Mouse (Mus musculus): ENCODE measurements at regions not wholly inside any gene's neighbourhood (a gene's known extent, or its start where the extent isn't known, plus 50 kb on each side); places are given as distances from the start of the nearest gene placed in this dataset.
A peak's percentile ranks its signal among the peaks of the same experiment; 100 is the strongest.

DNA sequence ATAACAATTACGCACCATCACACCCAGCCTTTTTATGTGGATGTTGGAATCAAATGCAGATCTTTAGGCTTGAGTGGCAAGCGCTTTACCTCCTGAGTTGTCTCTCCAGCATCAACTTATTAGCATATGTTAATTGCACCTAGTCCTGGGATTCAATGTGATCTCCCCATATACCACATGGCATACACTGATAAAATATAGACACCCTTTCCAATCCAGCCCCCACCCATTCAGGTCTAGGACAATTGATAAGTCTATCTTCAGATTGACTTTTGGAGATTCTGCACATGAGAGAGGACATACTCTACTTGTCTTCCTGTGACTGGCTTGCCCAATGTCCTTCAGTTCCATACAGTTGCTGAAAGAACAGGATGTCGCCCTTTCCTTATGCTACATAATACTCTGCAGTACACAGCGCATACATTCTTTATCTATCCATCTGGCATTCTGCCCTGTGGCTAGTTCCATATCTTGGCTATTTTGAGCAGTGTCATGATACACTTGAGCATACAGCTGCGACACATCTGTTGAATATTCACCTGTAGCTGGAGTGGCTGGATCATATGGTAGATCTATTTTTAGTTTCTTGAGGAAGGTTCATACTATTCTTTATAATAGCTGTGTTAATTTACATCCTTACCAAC is 120.3 kb downstream of the Gsdmc2 start:
- DNase-seq (ENCODE audit: low read depth, low spot score) = no peak

DNA sequence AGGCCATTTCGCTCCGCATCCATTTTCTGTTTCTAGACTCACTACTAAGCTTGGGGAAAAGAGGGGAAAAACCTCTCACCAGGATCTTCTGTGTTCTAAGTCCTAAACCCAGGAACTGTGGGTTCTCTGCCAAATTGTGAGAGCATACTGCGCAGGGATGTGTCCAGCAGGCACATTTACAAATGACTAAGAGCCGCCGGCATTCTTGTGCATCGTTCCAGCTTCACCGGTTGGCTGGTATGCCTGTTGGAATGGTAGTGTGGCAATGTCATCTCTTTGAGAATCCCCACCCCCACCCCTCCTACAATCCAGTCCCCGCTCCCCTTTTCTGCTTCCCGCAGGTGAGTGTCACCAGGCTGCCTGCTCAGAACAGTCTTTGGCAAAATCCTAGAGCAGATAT is 122.0 kb downstream of the Gsdmc2 start:
- DNase-seq (ENCODE audit: low read depth, low spot score) = no peak

DNA sequence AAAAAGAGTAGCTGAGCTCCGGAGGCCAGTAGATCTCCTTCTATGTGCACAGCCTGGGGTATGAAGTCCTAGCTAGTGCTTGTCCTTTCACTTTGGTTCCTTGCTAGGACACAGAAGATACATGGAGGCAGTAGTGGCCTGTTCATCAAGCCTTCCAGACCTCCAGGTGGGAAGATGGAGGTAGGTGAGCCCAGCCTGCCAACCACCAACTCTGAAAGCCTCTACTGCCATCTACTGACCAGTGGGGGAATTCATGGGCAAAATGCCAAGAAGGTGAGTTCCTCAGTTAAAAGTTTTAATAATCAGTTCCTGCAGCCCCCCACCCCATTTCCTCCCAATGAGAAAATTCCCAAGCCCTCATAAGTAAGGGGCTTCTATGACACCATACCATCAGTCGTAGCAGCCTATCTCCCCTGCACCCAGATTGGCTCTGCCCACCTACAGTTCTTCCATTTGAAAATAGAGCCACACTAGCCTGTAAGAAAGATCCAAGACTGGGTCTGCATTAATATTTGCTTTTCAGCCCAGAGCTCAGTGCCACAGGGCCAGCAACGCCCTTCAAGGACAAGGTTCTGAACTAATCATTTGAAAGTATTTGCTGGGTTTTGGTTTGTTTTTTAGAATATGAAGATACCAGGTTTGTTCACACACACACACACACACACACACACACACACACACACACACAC is 123.2 kb downstream of the Gsdmc2 start:
- peak; percentile 28 for DNase-seq (ENCODE audit: low read depth, low spot score)

DNA sequence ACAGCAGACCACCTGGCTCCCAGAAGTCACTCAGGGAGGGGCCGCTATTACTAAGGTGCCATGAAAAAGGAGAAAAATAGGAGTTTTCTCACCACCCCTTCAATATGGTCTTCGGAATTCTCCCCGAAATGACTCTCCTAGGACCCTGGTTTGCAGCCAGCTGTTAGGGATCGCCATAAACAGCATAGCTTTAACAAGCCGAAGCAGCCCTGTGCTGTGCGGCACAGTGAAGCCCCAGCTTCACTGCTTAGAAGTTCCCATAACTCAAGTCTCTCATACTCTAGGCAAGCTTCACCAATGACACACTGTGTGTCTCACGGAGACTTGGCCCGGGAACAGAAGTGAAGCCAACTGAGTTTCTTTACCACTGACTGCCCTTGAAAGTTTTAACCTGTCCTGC is 127.2 kb downstream of the Gsdmc2 start:
- DNase-seq (ENCODE audit: low read depth, low spot score) = no peak

DNA sequence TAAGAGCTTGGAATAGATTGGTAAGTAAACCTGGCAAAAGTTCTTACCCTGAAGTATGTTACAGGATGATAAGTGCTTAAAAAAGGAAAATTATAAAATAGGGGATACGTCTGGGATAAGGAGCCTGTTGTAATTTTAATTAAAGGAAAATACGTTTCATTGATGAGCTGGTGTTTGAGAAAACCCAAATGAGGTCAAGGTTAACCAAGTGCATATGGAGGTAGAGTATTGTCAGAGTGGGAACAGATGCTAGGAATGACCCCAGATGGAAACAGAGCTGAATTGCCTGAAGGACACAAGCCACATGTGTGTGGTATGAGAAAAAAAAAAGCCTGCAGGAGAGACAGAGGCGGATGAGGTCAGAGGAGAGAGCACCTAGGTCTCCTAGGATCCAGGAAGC is 131.3 kb downstream of the Gsdmc2 start:
- no peak for DNase-seq (ENCODE audit: low read depth, low spot score)

DNA sequence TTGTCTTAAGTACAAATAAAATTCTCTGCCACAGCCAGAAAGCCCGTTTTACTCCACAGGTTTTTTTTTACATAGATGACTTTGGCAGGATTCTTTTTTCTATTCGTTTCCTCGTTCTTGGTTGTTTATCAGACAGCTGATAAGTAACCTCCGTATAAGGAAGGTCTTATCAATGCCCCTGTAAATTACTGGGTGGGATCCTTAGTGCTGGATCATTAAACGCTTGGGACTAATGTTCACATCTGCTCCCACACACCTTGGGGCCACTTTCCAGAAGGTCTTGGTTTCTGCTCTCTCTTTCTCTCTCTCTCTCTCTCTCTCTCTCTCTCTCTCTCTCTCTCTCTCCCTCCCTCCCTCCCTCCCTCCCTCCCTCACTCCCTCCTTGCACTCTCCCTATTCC is 134.6 kb downstream of the Gsdmc2 start:
- DNase-seq (ENCODE audit: low read depth, low spot score) = no peak

DNA sequence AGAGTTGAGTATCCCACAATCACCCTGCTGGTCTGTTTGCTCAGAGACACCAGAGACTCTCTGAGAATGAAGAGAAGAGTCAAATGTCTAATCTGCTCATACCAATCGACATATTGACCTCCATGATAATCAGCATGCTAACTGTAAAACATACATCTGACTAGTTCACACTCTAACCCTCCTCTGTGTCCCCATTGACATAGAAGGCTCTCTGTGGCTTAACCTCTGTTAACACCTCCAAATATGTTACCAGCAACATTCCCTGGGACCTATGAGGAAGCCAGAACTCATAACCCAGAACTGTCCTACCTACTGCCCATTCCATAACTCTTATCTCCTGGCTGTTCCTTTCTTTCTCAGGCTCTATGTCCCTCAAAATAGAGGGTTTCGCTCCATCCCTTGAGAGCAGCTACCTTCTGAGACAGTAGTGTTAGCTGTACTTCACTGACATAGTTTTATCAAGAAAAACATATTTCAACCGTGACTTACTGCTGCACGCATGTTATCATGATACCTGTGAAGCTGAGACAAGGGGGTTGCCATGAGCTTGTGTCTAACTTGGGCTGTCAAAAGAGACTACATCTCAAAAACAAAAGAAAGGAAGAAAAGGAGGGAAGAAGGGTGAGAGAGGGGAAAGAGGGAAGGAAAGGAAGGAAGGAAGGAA is 135.6 kb downstream of the Gsdmc2 start:
- DNase-seq (ENCODE audit: low read depth, low spot score) = no peak

DNA sequence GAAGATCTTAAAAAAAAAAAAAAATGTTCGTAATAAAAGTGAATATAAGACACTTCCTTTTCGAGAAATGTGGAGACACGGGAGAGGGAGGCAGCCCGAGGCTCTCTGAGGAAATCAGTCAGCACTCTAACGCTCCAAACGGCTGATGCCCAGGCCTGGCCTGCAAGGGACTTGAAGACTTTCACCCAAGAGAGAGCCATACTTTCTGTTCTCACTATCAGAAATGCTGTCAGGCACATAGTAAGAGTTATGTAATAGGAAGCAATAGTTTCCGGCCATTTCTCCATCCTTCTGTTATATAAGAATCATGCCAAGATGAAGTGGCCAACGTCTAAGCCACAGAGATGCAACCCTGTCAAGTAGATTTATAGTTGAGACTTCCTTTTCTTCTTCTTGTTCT is 140.3 kb downstream of the Gsdmc2 start:
- DNase-seq (ENCODE audit: low read depth, low spot score) = no peak

DNA sequence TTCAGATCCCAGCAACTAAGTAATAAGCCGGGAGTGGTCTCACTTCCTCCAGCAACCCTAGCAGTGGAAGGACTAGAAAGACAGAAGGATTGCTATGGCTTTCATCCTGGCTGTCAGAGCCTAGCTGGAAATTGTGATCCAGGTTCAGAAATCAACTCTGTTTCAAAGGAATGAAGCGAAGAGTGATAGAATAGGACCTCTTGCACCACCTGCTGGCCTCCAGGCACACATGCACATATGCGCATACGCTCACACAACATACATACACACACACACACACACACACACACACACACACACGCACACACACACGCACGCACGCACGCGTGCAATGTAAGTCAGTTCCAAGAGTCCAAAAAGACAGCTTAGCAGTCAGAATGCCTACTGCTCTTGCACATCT is 147.1 kb downstream of the Gsdmc2 start:
- no peak for DNase-seq (ENCODE audit: low read depth, low spot score)

DNA sequence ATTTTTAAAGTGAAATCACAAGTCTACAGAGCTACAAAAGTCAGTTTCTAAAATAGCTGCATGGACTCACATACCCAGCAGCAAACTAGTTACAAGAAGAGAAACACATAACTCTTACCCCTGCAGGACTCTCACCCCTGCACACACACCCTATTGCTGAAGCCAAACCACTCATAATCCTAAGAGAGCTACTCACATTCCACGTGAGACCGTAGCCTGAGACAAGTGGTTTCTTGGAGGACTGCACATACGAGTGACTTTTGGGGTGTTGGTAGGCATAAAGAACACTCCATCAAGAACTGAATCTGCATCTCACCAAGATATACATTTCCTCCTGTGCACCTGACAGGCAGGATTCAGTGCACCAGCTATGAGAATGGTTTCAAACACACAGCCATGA is 150.8 kb downstream of the Gsdmc2 start:
- no peak for DNase-seq (ENCODE audit: low read depth, low spot score)

DNA sequence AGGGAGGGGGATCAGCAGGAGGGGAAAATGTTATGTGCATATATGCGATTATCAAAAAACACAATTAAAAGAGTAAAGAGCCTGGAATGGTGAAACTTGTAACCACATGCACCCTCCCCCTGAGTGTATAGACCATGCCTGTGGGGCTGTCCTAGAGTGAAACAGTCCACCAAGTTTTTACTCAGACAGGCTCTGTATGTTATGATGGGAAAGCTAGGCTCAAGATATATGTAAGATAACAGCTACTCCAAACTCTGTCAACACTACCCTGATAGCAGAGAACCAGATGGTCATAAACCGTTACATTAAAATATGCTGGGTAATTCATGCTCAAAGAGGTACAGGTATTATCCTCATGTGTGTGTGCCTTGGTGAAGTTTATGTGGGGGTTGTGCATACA is 151.4 kb downstream of the Gsdmc2 start:
- no peak for DNase-seq (ENCODE audit: low read depth, low spot score)

DNA sequence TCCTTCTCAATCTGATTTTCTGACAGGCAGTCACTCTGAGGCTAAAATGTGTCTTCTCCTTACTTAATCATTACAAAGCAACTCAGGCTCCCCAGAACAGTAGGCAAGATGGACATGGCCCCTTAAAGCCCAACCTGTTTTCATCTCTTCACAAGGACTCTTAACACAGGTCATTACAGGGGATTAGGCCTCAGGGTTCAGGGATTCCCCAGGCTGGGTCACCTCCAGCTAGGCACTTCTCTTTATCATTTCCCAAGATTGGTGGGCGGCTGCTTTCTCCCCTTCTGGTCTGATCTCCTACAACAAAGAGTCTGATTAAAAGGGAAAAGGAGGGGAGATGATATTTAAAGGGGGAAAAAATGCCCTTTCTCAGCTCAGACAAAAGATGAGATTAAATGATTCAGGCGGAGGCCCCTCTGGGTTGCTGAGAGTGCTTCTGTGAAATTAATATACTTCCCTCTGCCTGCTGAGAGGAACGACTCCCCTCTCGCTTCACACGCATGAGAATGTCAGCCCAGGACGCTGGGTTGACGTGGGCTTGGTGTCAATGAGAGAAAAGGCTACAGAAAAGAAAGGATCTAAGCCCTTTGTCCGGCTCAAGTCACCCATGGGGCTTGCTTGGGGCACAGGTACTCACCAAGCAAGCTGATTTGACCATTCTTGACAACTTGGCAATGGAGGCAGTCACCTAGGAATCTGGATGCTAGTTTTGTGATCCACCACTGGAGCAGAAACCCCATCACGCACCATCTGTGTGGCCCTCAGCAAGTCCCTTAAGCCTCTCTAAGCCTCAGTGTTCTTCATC is 152.3 kb downstream of the Gsdmc2 start:
- DNase-seq (ENCODE audit: low read depth, low spot score) = no peak

DNA sequence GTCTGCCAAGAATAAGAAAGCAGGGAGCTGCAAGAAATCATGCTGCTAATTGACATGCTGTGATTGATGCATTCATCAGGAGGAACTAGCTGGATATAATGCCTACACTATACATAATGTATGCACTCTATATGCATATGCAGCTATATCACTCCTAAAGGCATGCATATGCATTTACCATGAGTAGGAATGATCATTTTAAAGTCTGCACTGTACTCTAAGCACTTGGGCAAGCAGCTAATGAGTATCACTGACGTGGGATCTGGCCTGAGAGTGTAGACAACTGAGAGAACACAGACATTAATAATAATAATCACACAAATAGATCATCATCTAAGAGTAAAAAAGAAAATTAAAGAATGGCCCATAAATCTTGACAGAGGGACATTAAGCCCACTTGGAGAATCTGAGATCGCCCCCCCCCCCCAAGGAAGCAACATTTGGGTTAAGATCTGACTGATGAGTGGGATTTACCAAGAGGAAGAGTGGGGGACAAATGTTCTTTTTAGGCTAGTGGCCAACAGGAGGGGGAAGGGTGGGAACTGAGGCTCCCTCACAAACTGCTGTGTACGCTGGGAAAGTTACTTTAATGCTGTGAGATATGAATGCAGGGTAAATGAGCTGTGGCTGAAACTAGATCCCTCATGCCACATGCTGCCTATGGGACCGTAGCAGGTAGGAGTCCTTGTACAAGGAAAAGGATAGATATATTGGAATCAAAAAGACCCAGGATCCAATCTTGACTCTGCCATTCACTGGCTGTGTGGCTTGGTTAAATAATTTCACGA is 155.0 kb downstream of the Gsdmc2 start:
- DNase-seq (ENCODE audit: low read depth, low spot score) = no peak

DNA sequence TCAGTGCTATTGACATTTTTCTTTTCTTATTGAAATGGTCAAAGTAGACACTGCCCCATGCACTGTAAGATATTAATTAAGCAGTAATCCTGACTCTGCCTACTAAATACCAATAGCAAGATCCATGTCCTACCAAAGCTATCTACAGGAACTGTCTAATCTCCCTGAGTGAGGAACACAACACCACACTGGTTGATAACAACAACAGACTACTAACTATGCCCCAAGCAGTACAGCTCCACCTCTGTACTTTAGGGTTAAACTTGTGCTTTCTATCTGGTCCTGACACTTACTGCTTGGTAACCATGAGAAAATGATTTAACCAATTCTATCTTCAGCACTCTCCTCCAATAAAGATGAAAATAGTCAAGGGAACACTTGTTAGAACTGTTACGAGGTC is 157.1 kb downstream of the Gsdmc2 start:
- no peak for DNase-seq (ENCODE audit: low read depth, low spot score)

DNA sequence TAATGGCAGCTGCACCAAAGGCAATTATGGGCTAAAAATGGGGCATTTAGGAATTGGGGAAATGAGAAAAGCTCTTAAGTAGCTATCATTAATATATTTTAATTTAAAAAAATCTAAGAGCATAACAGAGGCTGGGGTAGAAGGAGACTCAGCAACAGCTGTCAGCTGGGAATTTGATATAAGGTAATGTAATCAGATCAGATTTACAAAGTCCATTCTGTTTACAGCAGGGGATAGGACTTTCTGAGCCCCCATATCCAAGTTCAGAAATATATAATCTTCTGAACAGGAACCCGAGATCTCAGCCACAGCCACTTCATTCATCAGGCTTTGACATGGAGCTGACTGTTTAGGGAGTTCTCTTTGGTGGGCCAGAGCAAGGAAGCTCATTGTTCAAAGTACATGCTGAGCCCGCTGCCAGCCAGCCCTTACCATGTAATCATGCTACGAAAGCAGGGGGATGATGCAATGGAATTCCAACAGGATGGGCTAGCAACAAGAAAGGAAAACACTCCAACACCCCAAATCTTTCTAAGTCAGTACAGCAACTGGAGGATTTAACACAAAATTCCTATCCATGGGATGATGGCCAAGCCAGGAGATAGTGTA is 157.9 kb downstream of the Gsdmc2 start:
- DNase-seq (ENCODE audit: low read depth, low spot score) = no peak

DNA sequence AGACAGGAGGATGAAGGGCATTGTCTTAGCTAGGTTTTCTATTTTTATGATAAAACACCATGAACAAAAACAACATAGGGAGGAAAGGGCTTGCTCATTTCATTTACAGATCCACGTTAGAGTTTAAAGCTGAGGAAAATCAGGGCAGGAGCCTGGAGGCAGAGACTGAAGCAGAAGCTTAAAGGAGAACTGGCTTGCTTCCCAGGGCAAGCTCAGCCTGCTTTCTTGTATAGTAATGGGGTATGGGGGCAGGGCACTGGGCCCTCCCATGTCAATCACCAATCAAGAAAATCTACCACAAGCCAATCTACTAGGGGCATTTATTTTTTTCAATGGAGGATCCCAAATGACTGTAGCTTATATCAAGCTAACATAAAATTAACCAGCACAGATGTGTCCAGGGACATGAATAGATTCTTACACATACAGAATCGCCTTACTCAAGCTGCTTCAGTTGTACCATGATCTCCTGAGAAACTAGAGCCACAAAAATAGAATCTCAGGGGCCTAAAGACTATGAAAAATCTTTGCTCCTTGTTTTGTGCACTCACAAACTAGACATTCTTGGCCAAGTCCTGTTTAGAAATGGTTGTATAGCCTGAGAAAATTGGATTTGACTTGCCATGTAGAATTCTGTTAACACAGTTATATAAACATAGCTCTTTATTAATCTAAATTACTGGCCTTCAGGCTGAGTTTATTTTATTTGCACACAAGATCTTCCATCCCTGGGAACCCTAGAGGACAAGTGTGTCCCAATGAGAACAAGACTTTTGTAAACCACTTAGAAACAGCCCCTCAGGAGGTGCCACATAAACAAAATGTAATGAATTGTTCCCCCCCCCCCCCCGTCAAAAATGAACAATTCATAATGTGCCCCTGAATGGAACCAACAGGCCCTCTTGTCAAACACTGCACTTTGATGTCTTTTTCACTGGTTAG is 164.7 kb downstream of the Gsdmc2 start:
- DNase-seq (ENCODE audit: low read depth, low spot score) = no peak

DNA sequence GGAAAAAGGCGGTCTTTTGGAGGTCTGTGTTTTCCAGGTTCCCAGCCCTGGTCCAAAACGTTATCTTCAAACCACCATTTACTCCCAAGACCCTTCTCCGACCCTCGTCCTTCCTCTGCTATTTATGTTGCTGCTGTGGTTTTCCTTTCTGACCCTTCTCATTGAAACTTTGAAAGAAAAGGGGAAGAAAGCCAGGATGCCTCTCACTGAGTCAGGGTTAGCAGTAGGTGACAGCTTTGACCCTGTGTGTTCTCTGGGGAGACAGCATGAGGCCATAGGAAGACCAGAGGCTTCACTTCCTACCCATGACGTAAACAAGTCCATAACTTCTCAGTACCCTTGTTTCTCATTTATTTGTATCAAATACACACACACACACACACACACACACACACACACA is 166.1 kb downstream of the Gsdmc2 start:
- no peak for DNase-seq (ENCODE audit: low read depth, low spot score)

DNA sequence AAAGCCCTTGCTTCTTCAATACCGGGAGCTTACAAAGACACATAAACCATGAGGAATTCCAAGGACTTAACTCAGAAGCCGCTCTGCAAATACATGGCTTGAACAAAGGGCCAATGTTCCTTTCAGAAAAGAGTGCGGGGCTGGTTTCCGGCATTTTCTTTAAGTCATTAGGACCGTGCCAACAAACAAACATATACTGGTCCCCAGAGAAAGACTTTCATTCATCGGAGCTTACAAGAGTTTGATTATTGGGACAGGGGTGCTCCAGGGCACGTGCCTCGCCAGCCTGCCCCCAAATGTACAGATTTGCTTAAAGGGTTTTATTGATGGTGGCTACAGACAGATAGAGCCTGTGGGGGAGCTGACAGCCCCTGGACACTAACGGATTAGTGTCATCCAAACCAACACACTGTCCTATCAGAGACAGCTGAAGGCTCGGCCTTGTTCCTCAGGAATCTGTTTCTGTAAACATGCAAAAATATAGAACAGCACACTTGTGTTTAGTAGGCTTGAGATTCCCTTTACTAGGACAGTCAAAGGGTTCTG is 169.4 kb downstream of the Gsdmc2 start:
- no peak for DNase-seq (ENCODE audit: low read depth, low spot score)

DNA sequence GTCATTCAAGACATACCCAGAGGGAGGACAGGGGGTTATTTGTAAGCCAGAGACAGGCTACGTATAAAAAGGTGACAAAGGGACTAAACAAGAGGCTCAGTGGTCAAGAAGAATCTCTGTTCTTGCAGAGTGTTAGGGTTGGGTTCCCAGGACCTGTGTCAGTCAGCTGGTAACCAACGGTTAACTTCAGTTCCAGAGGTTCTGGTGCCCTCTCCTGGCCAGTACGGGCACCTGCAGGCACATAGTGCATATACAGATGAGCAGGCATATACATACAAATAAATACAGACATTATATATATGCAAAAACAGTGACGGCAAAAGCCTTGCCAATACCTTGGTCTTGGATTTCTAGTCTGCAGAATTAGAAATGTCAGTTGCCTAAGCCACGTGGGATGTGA is 170.6 kb downstream of the Gsdmc2 start:
- DNase-seq (ENCODE audit: low read depth, low spot score) = no peak

DNA sequence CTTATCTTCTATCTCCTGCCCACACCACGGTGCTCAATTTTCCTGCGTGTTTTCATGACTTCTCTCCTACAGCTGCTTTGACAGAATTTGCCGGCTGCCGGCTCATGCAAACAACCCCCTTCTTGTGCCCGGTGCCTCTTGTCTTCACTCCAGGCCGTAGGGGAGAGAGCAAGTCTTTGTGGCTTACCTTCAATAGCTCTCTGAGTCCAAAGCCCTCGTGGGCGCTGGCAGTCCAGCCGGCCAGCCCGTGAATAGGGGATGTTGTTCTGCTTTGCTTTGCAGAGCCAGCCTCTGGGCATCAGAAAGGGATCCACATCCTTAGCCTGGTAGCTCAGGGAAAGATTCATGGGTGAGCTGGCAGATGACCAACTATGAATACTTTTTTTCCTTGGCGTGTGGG is 173.9 kb downstream of the Gsdmc2 start:
- no peak for DNase-seq (ENCODE audit: low read depth, low spot score)

Measured in CD4-positive helper T cell, adult 2 months (primary cell).